Mouse (Mus musculus) embryonic fibroblast, embryonic 13.5 days (primary cell): ENCODE data around the gene Rpl26.
A peak's percentile ranks its signal among the peaks of the same experiment; 100 is the strongest.

Experiments
- CTCF ChIP-seq: IDR thresholded peaks from 2 replicates; pipeline ENCODE4 v1.5.1; 2011; ENCODE audit warnings: mild to moderate bottlenecking, control low read depth, low read length, moderate library complexity, borderline replicate concordance; ENCODE audit not compliant: insufficient read depth
- POLR2A ChIP-seq: IDR thresholded peaks from 2 replicates; pipeline ENCODE4 v1.6.1; 2011; ENCODE audit warnings: low read depth, mild to moderate bottlenecking, control low read depth, low read length, moderate library complexity

- TF ChIP-seq CTCF (no peak), POLR2A (peak; percentile 52; the same call in 1 of the 2 replicates)
Measured at GRCm38 (mm10) chr11:68852486-68852901, 48.9 kb upstream of the Rpl26 start.
